Mouse (Mus musculus) heart, adult 2 months (tissue): Measurements from ENCODE around the gene Nfia.

Experiments
- CTCF ChIP-seq: fragments of 200-600 bp; IDR thresholded peaks from 2 replicates; pipeline ENCODE4 v1.8.1; 2022; ENCODE audit warnings: antibody characterized with exemption, mild to moderate bottlenecking, moderate library complexity
- POLR2A ChIP-seq: fragments of 200-500 bp; IDR thresholded peaks from 2 replicates; pipeline ENCODE4 v1.6.1; 2011; ENCODE audit warnings: mild to moderate bottlenecking, low read depth, low read length, control low read depth; ENCODE audit not compliant: insufficient read depth

GRCm38 (mm10) chr4:97948250-97948649 lies 175.7 kb downstream of the Nfia start:
- TF ChIP-seq CTCF: no peak
- no peak for TF ChIP-seq POLR2A
